In the genomic region with DNA sequence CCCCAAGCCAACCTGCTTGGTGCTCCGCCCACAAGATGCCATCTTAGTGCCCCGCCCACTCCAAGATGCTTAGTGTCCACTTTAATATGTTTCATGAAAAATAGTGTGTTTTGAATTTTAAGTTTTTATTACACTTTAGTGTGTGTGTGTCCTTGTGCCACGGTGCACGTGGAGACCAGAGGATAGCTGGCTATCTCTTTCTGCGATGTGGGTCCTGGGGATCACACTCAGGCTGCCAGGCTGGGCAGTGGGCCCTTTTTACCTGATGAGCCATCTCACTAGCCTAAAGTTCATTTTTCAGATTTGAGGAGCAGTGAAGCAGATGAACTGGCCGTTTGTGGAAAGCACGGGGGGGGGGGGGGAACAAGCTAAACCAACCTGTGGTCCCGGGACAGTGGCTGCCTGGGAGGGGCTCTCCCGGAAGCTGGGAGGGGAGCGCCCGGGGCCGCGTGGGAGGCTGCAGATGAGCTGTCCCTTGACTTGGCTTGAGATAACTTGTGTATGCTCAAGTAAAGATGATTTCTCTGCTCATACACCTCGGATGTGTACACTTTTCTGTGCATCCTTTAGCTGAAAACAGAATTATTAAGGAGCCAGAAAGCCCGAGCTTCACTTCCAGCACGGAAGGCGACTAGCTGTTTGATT, we compare ENCODE assay signal across 20 mouse cellular contexts. TPM values are rescaled to one million over a fixed set of nuclear protein-coding genes. Genes with fewer than 3 reads are reported as not detected.
A peak's percentile ranks its signal among the peaks of the same experiment; 100 is the strongest.
DNase-seq lines count a peak whose midpoint lies in the region; ATAC-seq and TF ChIP-seq lines count a peak whose summit lies in the region.
"Had no signal": no experiment of that assay in that cellular context is flagged by ENCODE, and none has a peak within 500 bp of the region (broad histone marks: within the 10 kb centered on the region; RNA-seq: fewer than 3 reads in every experiment).

No protein-coding gene starts in this region.

- H3K4me2 ChIP-seq in hindbrain, postnatal 0 days (ENCODE audit: low read depth, low read length), result no peak overlapping the region
- H3K4me2 ChIP-seq in midbrain, embryonic 11.5 days, result no peak overlapping the region
- H3K4me2 ChIP-seq in midbrain, embryonic 16.5 days (ENCODE audit: low read length), result no peak overlapping the region
- peak overlapping the region; percentile 25; the same call in 1 of the 2 replicates for H3K4me2 ChIP-seq in limb, embryonic 13.5 days (replicated peaks)
- H3K4me2 ChIP-seq: neural tube, embryonic 12.5 days had no signal

- WGBS in hindbrain, embryonic 10.5 days, result 60% methylated on average over 17 of the region's 17 CpGs
- WGBS in hindbrain, postnatal 0 days, result 59% methylated on average over 17 of the region's 17 CpGs
- 64% methylated on average over 17 of the region's 17 CpGs for WGBS in midbrain, embryonic 11.5 days
- 73% methylated on average over 17 of the region's 17 CpGs for whole genome bisulfite sequencing in midbrain, embryonic 16.5 days
- 58% methylated on average over 17 of the region's 17 CpGs for WGBS in limb, embryonic 13.5 days

- H3K36me3 ChIP-seq in hindbrain, embryonic 10.5 days, result no peaks in the 10 kb centered on the region
- H3K36me3 ChIP-seq in hindbrain, postnatal 0 days (ENCODE audit: insufficient read depth, low read length), result no peaks in the 10 kb centered on the region
- H3K36me3 ChIP-seq in midbrain, embryonic 11.5 days (ENCODE audit: control insufficient read depth, insufficient read depth, low read length), result no peaks in the 10 kb centered on the region
- no peaks in the 10 kb centered on the region for H3K36me3 ChIP-seq in midbrain, embryonic 16.5 days (ENCODE audit: control insufficient read depth, insufficient read depth, low read length)
- H3K36me3 ChIP-seq in MEL (ENCODE audit: control insufficient read depth in 1 of 2, insufficient read depth in 2 of 2, low read length in 2 of 2), result peaks cover 0 to 34% of the 10 kb centered on the region in 2 experiments; a peak in 2 of 4 replicates
- H3K36me3 ChIP-seq in limb, embryonic 13.5 days, result no peaks in the 10 kb centered on the region
- H3K36me3 ChIP-seq: neural tube, embryonic 12.5 days had no signal

- TF ChIP-seq CTCF in hindbrain, postnatal 0 days (IDR thresholded peaks at IDR 0.05; ENCODE audit: low read depth), result no peak
- no peak for TF ChIP-seq CTCF in MEL (IDR thresholded peaks at IDR 0.05 in 2 of 3, conservative IDR thresholded peaks at IDR 0.05 in 1 of 3; ENCODE audit: control insufficient read depth in 1 of 3, insufficient read depth in 1 of 3, low read depth in 2 of 3, low read length in 3 of 3, poor library complexity in 1 of 3, severe bottlenecking in 1 of 3)

- no peaks in the 10 kb centered on the region for H3K27me3 ChIP-seq in hindbrain, embryonic 10.5 days (ENCODE audit: insufficient read depth, poor library complexity, severe bottlenecking)
- H3K27me3 ChIP-seq in hindbrain, postnatal 0 days (ENCODE audit: insufficient read depth, low read length), result no peaks in the 10 kb centered on the region
- no peaks in the 10 kb centered on the region for H3K27me3 ChIP-seq in midbrain, embryonic 11.5 days (ENCODE audit: control insufficient read depth, insufficient read depth, low read length)
- H3K27me3 ChIP-seq in midbrain, embryonic 16.5 days (ENCODE audit: control insufficient read depth, insufficient read depth, low read depth, low read length), result no peaks in the 10 kb centered on the region
- no peaks in the 10 kb centered on the region for H3K27me3 ChIP-seq in MEL (ENCODE audit: control insufficient read depth in 1 of 2, insufficient read depth in 2 of 2, low read length in 2 of 2)
- H3K27me3 ChIP-seq in limb, embryonic 13.5 days, result no peaks in the 10 kb centered on the region
- H3K27me3 ChIP-seq: neural tube, embryonic 12.5 days had no signal

- H3K27ac ChIP-seq in hindbrain, embryonic 10.5 days, result peak overlapping the region; percentile 66
- H3K27ac ChIP-seq in hindbrain, postnatal 0 days, result no peak overlapping the region
- H3K27ac ChIP-seq in midbrain, embryonic 11.5 days (ENCODE audit: low read depth, low read length), result no peak overlapping the region
- no peak overlapping the region for H3K27ac ChIP-seq in midbrain, embryonic 16.5 days (ENCODE audit: low read length)
- H3K27ac ChIP-seq in MEL (ENCODE audit: control insufficient read depth, low read depth, low read length), result peak overlapping the region; percentile 51
- no peak overlapping the region for H3K27ac ChIP-seq in limb, embryonic 13.5 days
- H3K27ac ChIP-seq: liver, embryonic 14.5 days; macrophage; neural tube, embryonic 12.5 days had no signal

- DNase-seq in hindbrain, embryonic 10.5 days (ENCODE audit: low spot score), result no peak
- no peak for DNase-seq in hindbrain, postnatal 0 days (ENCODE audit: low spot score)
- no peak for DNase-seq in midbrain, embryonic 11.5 days (ENCODE audit: low spot score, missing footprints)
- DNase-seq in MEL (ENCODE audit: low read depth, low spot score), result peak; percentile 52
- no peak for DNase-seq in layer of hippocampus, postnatal 14 days (ENCODE audit: low spot score in 2 of 2)
- no peak for DNase-seq in adrenal gland, adult 2 months
- DNase-seq: cerebellum, adult 11-12 months; gastrocnemius, postnatal 14 days; kidney, adult 18-20 months; midbrain, embryonic 14.5 days; retina, postnatal 1 day had no signal

- no peak for ATAC-seq in hindbrain, postnatal 0 days
- no peak for ATAC-seq in midbrain, embryonic 11.5 days (ENCODE audit: low FRiP score)
- ATAC-seq in midbrain, embryonic 16.5 days, result no peak
- ATAC-seq in limb, embryonic 13.5 days (ENCODE audit: low FRiP score, low read depth), result no peak

- H3K4me1 ChIP-seq in hindbrain, embryonic 10.5 days (replicated peaks), result peaks cover 41% of the 10 kb centered on the region
- peaks cover 12% of the 10 kb centered on the region; the same call in 1 of the 2 replicates for H3K4me1 ChIP-seq in hindbrain, postnatal 0 days (ENCODE audit: insufficient read depth, low read length)
- peaks cover 7% of the 10 kb centered on the region; the same call in 1 of the 2 replicates for H3K4me1 ChIP-seq in midbrain, embryonic 11.5 days (ENCODE audit: control insufficient read depth, insufficient read depth, low read length)
- no peaks in the 10 kb centered on the region; the same call in 1 of the 2 replicates for H3K4me1 ChIP-seq in midbrain, embryonic 16.5 days (ENCODE audit: control insufficient read depth, insufficient read depth, low read length)
- peaks cover 10 to 48% of the 10 kb centered on the region in 2 experiments for H3K4me1 ChIP-seq in MEL (ENCODE audit: control insufficient read depth in 1 of 2, insufficient read depth in 2 of 2, low read length in 2 of 2)
- H3K4me1 ChIP-seq in limb, embryonic 13.5 days, result peaks cover 25% of the 10 kb centered on the region

- no peak overlapping the region for H3K9ac ChIP-seq in hindbrain, postnatal 0 days (replicated peaks; ENCODE audit: low read length)
- H3K9ac ChIP-seq in midbrain, embryonic 11.5 days (ENCODE audit: low read length), result 0 out of 2 replicates have a peak overlapping the region, but pooled peaks have one; percentile 16
- no peak overlapping the region for H3K9ac ChIP-seq in midbrain, embryonic 16.5 days (ENCODE audit: low read depth, low read length)
- H3K9ac ChIP-seq in MEL (ENCODE audit: control insufficient read depth, low read depth, low read length, poor library complexity, severe bottlenecking), result peak overlapping the region; percentile 56
- no peak overlapping the region for H3K9ac ChIP-seq in limb, embryonic 13.5 days
- H3K9ac ChIP-seq: liver, embryonic 14.5 days; neural tube, embryonic 12.5 days had no signal

- no peak for TF ChIP-seq POLR2A in MEL (IDR thresholded peaks at IDR 0.05; ENCODE audit: control insufficient read depth in 1 of 2, insufficient read depth in 1 of 2, low read depth in 1 of 2, low read length in 2 of 2, poor library complexity in 1 of 2)

- H3K4me3 ChIP-seq in hindbrain, embryonic 10.5 days, result no peak overlapping the region
- H3K4me3 ChIP-seq in hindbrain, postnatal 0 days (ENCODE audit: low read length), result no peak overlapping the region
- no peak overlapping the region for H3K4me3 ChIP-seq in midbrain, embryonic 11.5 days (ENCODE audit: low read depth, low read length)
- no peak overlapping the region for H3K4me3 ChIP-seq in midbrain, embryonic 16.5 days (ENCODE audit: low read depth, low read length)
- peak overlapping the region; percentile 8 to 30; a peak in 2 of 4 replicates for H3K4me3 ChIP-seq in MEL (ENCODE audit: control insufficient read depth in 1 of 2, insufficient read depth in 1 of 2, low read depth in 2 of 2, low read length in 2 of 2)
- no peak overlapping the region for H3K4me3 ChIP-seq in limb, embryonic 13.5 days
- H3K4me3 ChIP-seq: erythroblast, embryonic 14.5 days; neural tube, embryonic 12.5 days had no signal

- no peaks in the 10 kb centered on the region for H3K79me2 ChIP-seq in MEL (ENCODE audit: control insufficient read depth, insufficient read depth, low read length, poor library complexity)

- TF ChIP-seq EP300 in MEL (IDR thresholded peaks at IDR 0.05; ENCODE audit: low read depth in 1 of 2, low read length in 2 of 2), result peak in 1 of 2 experiments; percentile 40; a peak in 1 of 4 replicates

- no peaks in the 10 kb centered on the region for H3K9me3 ChIP-seq in hindbrain, embryonic 10.5 days
- no peaks in the 10 kb centered on the region for H3K9me3 ChIP-seq in hindbrain, postnatal 0 days (ENCODE audit: low read length)
- H3K9me3 ChIP-seq in midbrain, embryonic 11.5 days (ENCODE audit: control insufficient read depth, low read length), result no peaks in the 10 kb centered on the region
- no peaks in the 10 kb centered on the region for H3K9me3 ChIP-seq in midbrain, embryonic 16.5 days (replicated peaks; ENCODE audit: control insufficient read depth, low read length, poor library complexity, severe bottlenecking)
- H3K9me3 ChIP-seq in MEL (replicated peaks; ENCODE audit: insufficient read depth, low read length), result no peaks in the 10 kb centered on the region
- no peaks in the 10 kb centered on the region for H3K9me3 ChIP-seq in limb, embryonic 13.5 days
- H3K9me3 ChIP-seq: neural tube, embryonic 12.5 days had no signal

- no peak for TF ChIP-seq RAD21 in MEL (IDR thresholded peaks at IDR 0.05; ENCODE audit: low read depth, low read length)

RNA-seq across cellular contexts. Expression of gene Smndc1, which starts 19.4 kb away (rescaled TPM):
- polyA plus RNA-seq in hindbrain, embryonic 10.5 days (2016; fragmentation: Nextera tagmentation; extraction: Ambion mirVana), result 36.4 and 43.6 TPM in 2 replicates
- total RNA-seq in hindbrain, postnatal 0 days (2014; rRNA removed), result 9.7 and 14.7 TPM in 2 replicates
- polyA plus RNA-seq in hindbrain, postnatal 0 days (2015; fragmentation: Nextera tagmentation; extraction: Ambion mirVana), result 34.4 and 35.3 TPM in 2 replicates
- polyA plus RNA-seq in midbrain, embryonic 11.5 days (2014; fragmentation: Nextera tagmentation; extraction: Ambion mirVana), result 61.2 and 65.5 TPM in 2 replicates
- polyA plus RNA-seq in midbrain, embryonic 16.5 days (2015; fragmentation: Nextera tagmentation; extraction: Ambion mirVana), result 31.2 and 32.2 TPM in 2 replicates
- 27.5 and 29.3 TPM in 2 replicates for total RNA-seq in MEL (2012; rRNA removed)
- polyA plus RNA-seq in MEL (2012; ENCODE audit: insufficient read depth in 1 of 2, insufficient read length in 2 of 2, low read depth in 1 of 2, low replicate concordance in 2 of 2, missing spikeins in 1 of 2), result 100 to 1,000 TPM; 114 to 166 TPM
- 41.0 and 44.8 TPM in 2 replicates for polyA plus RNA-seq in limb, embryonic 13.5 days (2015; fragmentation: Nextera tagmentation; extraction: Ambion mirVana)
- total RNA-seq in layer of hippocampus, postnatal 14 days (2021), result 10 to 100 TPM; 34.9 to 36.8 TPM
- total RNA-seq in adrenal gland, adult 2 months (2021), result 10 to 100 TPM; 38.1 to 48.6 TPM
- polyA plus RNA-seq in adrenal gland, adult 2 months (2012; rRNA removed), result 1.2 TPM in 2 replicates

RNA-seq across cellular contexts. Expression of gene Gm10197, which starts 38.2 kb away (rescaled TPM):
- polyA plus RNA-seq in hindbrain, embryonic 10.5 days (2016; fragmentation: Nextera tagmentation; extraction: Ambion mirVana), result not detected in 2 replicates
- total RNA-seq in hindbrain, postnatal 0 days (2014; rRNA removed), result not detected in 2 replicates
- not detected in 2 replicates for polyA plus RNA-seq in hindbrain, postnatal 0 days (2015; fragmentation: Nextera tagmentation; extraction: Ambion mirVana)
- polyA plus RNA-seq in midbrain, embryonic 11.5 days (2014; fragmentation: Nextera tagmentation; extraction: Ambion mirVana), result not detected in 2 replicates
- polyA plus RNA-seq in midbrain, embryonic 16.5 days (2015; fragmentation: Nextera tagmentation; extraction: Ambion mirVana), result not detected in 2 replicates
- total RNA-seq in MEL (2012; rRNA removed), result 4.8 and 5.4 TPM in 2 replicates
- 10 to 100 TPM in 1 of 2 experiments, not detected in 1; 53.0 TPM for polyA plus RNA-seq in MEL (2012; ENCODE audit: insufficient read depth in 1 of 2, insufficient read length in 2 of 2, low read depth in 1 of 2, low replicate concordance in 2 of 2, missing spikeins in 1 of 2)
- polyA plus RNA-seq in limb, embryonic 13.5 days (2015; fragmentation: Nextera tagmentation; extraction: Ambion mirVana), result not detected in 2 replicates
- total RNA-seq in layer of hippocampus, postnatal 14 days (2021), result not detected
- not detected for total RNA-seq in adrenal gland, adult 2 months (2021)
- polyA plus RNA-seq in adrenal gland, adult 2 months (2012; rRNA removed), result not detected in 2 replicates
- total RNA-seq: gastrocnemius, postnatal 14 days; hematopoietic stem cell, adult 5-6 weeks; left cerebral cortex, postnatal 10 days had no signal
- polyA plus RNA-seq: erythroblast, embryonic 14.5 days; liver, embryonic 14.5 days; macrophage; neural tube, embryonic 12.5 days; small intestine, adult 2 months had no signal

Comparison
In these comparisons a context has a peak if more than half of its experiments do, and no peak if none do; other contexts are left out.
1. H3K27ac ChIP-seq: peak in hindbrain, embryonic 10.5 days (single experiment) and MEL (single experiment); none in hindbrain, postnatal 0 days (single experiment), midbrain, embryonic 11.5 days (single experiment), midbrain, embryonic 16.5 days (single experiment) and limb, embryonic 13.5 days (single experiment).
2. H3K9ac ChIP-seq: peak in midbrain, embryonic 11.5 days (single experiment) and MEL (single experiment); none in hindbrain, postnatal 0 days (single experiment), midbrain, embryonic 16.5 days (single experiment) and limb, embryonic 13.5 days (single experiment).
3. H3K4me3 ChIP-seq: peak in MEL (2 of 2); none in hindbrain, embryonic 10.5 days (single experiment), hindbrain, postnatal 0 days (single experiment), midbrain, embryonic 11.5 days (single experiment), midbrain, embryonic 16.5 days (single experiment) and limb, embryonic 13.5 days (single experiment).
4. RNA of gene Smndc1, which starts 19.4 kb away (polyA plus RNA-seq): 114 to 166 TPM in MEL, 61.2 to 65.5 TPM in midbrain, embryonic 11.5 days, 41.0 to 44.8 TPM in limb, embryonic 13.5 days, 36.4 to 43.6 TPM in hindbrain, embryonic 10.5 days, 34.4 to 35.3 TPM in hindbrain, postnatal 0 days and 31.2 to 32.2 TPM in midbrain, embryonic 16.5 days; 1.2 TPM in adrenal gland, adult 2 months; every median in the first group is over 10 times any median in the second.